Mouse (Mus musculus) heart, adult 8-10 months (tissue): ENCODE measurements around the gene Ntn5. TPM values are rescaled to one million over a fixed set of nuclear protein-coding genes. Genes with fewer than 3 reads are reported as not detected.
"Not testable (repeated sequence)": the region's sequence is repeated elsewhere in the genome, so short reads cannot be mapped to it uniquely, and the experiment has no call there.

ENCODE experiments used
- DNase-seq: peaks from one replicate; pipeline ENCODE4 v3.0.0; 2022; ENCODE audit warnings: low spot score
- total RNA-seq, 4 experiments: library from RNA; stranded (reverse); gene quantifications; 2 replicates each; pipeline ENCODE4 v1.2.4; 2022

Ntn5 gene
- total RNA-seq, 4 experiments from 2014 or later = 0.22 to 0.25 TPM; not detected in 2

- no peak for DNase-seq
Measured at GRCm38 (mm10) chr7:45654424-45655047, 29.3 kb upstream of the Ntn5 start.

- no peak for DNase-seq
Measured at GRCm38 (mm10) chr7:45660746-45661478, 22.9 kb upstream of the Ntn5 start.

- DNase-seq = not testable (repeated sequence)
Measured at GRCm38 (mm10) chr7:45661702-45662101, 22.1 kb upstream of the Ntn5 start.

- no peak for DNase-seq
Measured at GRCm38 (mm10) chr7:45665303-45666138, 18.3 kb upstream of the Ntn5 start.

GRCm38 (mm10) chr7:45666161-45666560 lies 17.7 kb upstream of the Ntn5 start, which contains the start of gene Fut2:
Gene Fut2 (minus strand): TSS chr7:45666394.
- DNase-seq = no peak

GRCm38 (mm10) chr7:45667761-45668160 lies 16.1 kb upstream of the Ntn5 start:
- no peak for DNase-seq

GRCm38 (mm10) chr7:45668921-45669320 lies 14.9 kb upstream of the Ntn5 start:
- DNase-seq = no peak

GRCm38 (mm10) chr7:45677627-45678295 lies 6.1 kb upstream of the Ntn5 start:
- no peak for DNase-seq

GRCm38 (mm10) chr7:45678513-45678912 lies 5.3 kb upstream of the Ntn5 start:
- DNase-seq = no peak

GRCm38 (mm10) chr7:45679966-45680621 lies 3.7 kb upstream of the Ntn5 start:
- DNase-seq = peak; percentile 77

- DNase-seq = peak; percentile 73
Measured at GRCm38 (mm10) chr7:45681046-45681736, 2.6 kb upstream of the Ntn5 start.

- DNase-seq = peak; percentile 82
Measured at GRCm38 (mm10) chr7:45682144-45683126, 1.4 kb upstream of the Ntn5 start.

- no peak for DNase-seq
Measured at GRCm38 (mm10) chr7:45685811-45686210, 2.0 kb downstream of the Ntn5 start.

- DNase-seq = no peak
Measured at GRCm38 (mm10) chr7:45686841-45687240, 3.0 kb downstream of the Ntn5 start.

GRCm38 (mm10) chr7:45689099-45689498 lies 5.3 kb downstream of the Ntn5 start:
- DNase-seq = no peak

- DNase-seq = no peak
Measured at GRCm38 (mm10) chr7:45689800-45690199, 6.0 kb downstream of the Ntn5 start.

- no peak for DNase-seq
Measured at GRCm38 (mm10) chr7:45692364-45692763, 8.5 kb downstream of the Ntn5 start.

- no peak for DNase-seq
Measured at GRCm38 (mm10) chr7:45693921-45694591, 10.2 kb downstream of the Ntn5 start, which contains the start of gene Sec1. Gene Sec1 (minus strand): TSS chr7:45694402.

GRCm38 (mm10) chr7:45695098-45695497 lies 11.3 kb downstream of the Ntn5 start:
- no peak for DNase-seq
